Mouse (Mus musculus): ENCODE measurements around the gene Igsf9. TPM values are rescaled to one million over a fixed set of nuclear protein-coding genes. Genes with fewer than 3 reads are reported as not detected.

Gene Igsf9
- polyA plus RNA-seq, 1 experiment from 2014 or later = 1.1 TPM

DNA sequence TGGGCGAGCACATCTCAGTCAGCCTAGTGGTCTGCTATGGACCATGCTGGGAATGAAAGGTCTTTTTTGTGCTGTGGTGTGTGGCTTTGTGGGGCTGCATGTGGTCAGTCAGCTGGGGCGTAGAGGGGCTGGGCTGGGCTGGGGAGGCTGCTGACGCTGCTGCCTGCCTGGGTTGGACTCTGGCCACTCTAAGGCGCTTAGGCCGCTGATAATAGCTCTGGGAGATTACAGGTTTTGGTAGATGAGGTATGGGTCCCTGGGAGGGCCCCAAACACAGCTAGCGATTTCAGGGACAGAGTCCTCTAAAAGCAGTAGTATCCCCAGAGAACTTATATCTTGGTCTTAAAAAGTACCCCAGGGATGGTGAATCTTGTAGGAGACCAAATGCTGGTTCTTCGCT is 7.2 kb downstream of the Igsf9 start:
- WGBS = 84% methylated on average over 7 of the region's 7 CpGs
- H3K4me2 ChIP-seq (replicated peaks; ENCODE audit: low read depth, low read length) = no peak overlapping the region
- H3K9ac ChIP-seq (replicated peaks; ENCODE audit: low read depth) = no peak overlapping the region
- H3K27me3 ChIP-seq (replicated peaks; ENCODE audit: insufficient read depth, low read length) = no peaks in the 10 kb centered on the region
- DNase-seq (ENCODE audit: low spot score) (no peak), ATAC-seq (no peak)
- no peaks in the 10 kb centered on the region for H3K9me3 ChIP-seq (ENCODE audit: low read length)
- no peak for TF ChIP-seq EP300 (IDR thresholded peaks at IDR 0.05)
- TF ChIP-seq CTCF (IDR thresholded peaks at IDR 0.05) = no peak
- no peaks in the 10 kb centered on the region for H3K4me1 ChIP-seq (ENCODE audit: insufficient read depth, low read depth, low read length)
- no peaks in the 10 kb centered on the region for H3K36me3 ChIP-seq (ENCODE audit: insufficient read depth, low read length)
- no peak overlapping the region for H3K4me3 ChIP-seq (ENCODE audit: low read depth, low read length)
- no peak overlapping the region for H3K27ac ChIP-seq (ENCODE audit: low read length)

- H3K36me3 ChIP-seq (ENCODE audit: insufficient read depth, low read length) = no peaks in the 10 kb centered on the region
- H3K27ac ChIP-seq (ENCODE audit: low read length) = no peak overlapping the region
- TF ChIP-seq EP300 (IDR thresholded peaks at IDR 0.05) (no peak), CTCF (IDR thresholded peaks at IDR 0.05) (no peak)
- H3K27me3 ChIP-seq (replicated peaks; ENCODE audit: insufficient read depth, low read length) = no peaks in the 10 kb centered on the region
- 53% methylated on average over 12 of the region's 12 CpGs for WGBS
- DNase-seq (ENCODE audit: low spot score) = no peak
- H3K4me1 ChIP-seq (ENCODE audit: insufficient read depth, low read depth, low read length) = no peaks in the 10 kb centered on the region
- H3K4me3 ChIP-seq (ENCODE audit: low read depth, low read length) = no peak overlapping the region
- peak; percentile 48 for ATAC-seq
- no peak overlapping the region for H3K9ac ChIP-seq (replicated peaks; ENCODE audit: low read depth)
- no peaks in the 10 kb centered on the region for H3K9me3 ChIP-seq (ENCODE audit: low read length)
- peak overlapping the region; percentile 53 for H3K4me2 ChIP-seq (replicated peaks; ENCODE audit: low read depth, low read length)
Observed at GRCm38 (mm10) chr1:172489585-172490250, 8.1 kb downstream of the Igsf9 start.

DNA sequence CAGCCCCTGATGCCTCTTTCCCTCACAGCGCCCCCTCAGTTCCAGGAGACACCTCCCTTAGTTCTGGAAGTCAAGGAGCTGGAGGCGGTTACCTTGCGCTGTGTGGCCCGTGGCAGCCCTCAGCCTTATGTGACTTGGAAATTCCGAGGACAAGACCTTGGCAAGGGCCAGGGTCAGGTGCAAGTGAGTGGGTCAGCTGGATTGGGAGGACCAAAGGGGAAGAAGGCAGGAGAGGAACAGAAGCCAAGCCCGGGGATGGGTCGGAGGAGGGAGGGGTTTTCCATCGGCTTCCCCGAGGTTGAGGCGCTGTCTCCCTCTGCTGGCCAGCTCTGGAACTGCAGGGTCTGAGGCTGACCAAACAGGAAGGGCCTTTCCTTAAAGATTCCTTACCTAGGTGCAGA is 8.7 kb downstream of the Igsf9 start:
- WGBS = 6% methylated on average over 10 of the region's 10 CpGs
- TF ChIP-seq CTCF (IDR thresholded peaks at IDR 0.05) (peak; percentile 98), EP300 (IDR thresholded peaks at IDR 0.05) (no peak)
- Histone ChIP-seq H3K4me2 (replicated peaks; ENCODE audit: low read depth, low read length) (peak overlapping the region; percentile 53), H3K4me1 (ENCODE audit: insufficient read depth, low read depth, low read length) (no peaks in the 10 kb centered on the region), H3K9me3 (ENCODE audit: low read length) (no peaks in the 10 kb centered on the region), H3K36me3 (ENCODE audit: insufficient read depth, low read length) (no peaks in the 10 kb centered on the region), H3K27ac (ENCODE audit: low read length) (no peak overlapping the region), H3K9ac (replicated peaks; ENCODE audit: low read depth) (no peak overlapping the region), H3K4me3 (ENCODE audit: low read depth, low read length) (peak overlapping the region; percentile 19; the same call in 1 of the 2 replicates), H3K27me3 (replicated peaks; ENCODE audit: insufficient read depth, low read length) (no peaks in the 10 kb centered on the region)
- peak; percentile 82 for DNase-seq (ENCODE audit: low spot score)
- peak; percentile 76 for ATAC-seq

GRCm38 (mm10) chr1:172492047-172492446 is 10.5 kb downstream of the Igsf9 start:
- Histone ChIP-seq H3K9me3 (ENCODE audit: low read length) (no peaks in the 10 kb centered on the region), H3K4me2 (replicated peaks; ENCODE audit: low read depth, low read length) (no peak overlapping the region), H3K27me3 (replicated peaks; ENCODE audit: insufficient read depth, low read length) (no peaks in the 10 kb centered on the region), H3K9ac (replicated peaks; ENCODE audit: low read depth) (no peak overlapping the region), H3K4me3 (ENCODE audit: low read depth, low read length) (no peak overlapping the region), H3K36me3 (ENCODE audit: insufficient read depth, low read length) (no peaks in the 10 kb centered on the region), H3K27ac (ENCODE audit: low read length) (no peak overlapping the region), H3K4me1 (ENCODE audit: insufficient read depth, low read depth, low read length) (no peaks in the 10 kb centered on the region)
- whole genome bisulfite sequencing = 92% methylated on average over 8 of the region's 8 CpGs
- ATAC-seq (no peak), DNase-seq (ENCODE audit: low spot score) (no peak)
- TF ChIP-seq EP300 (IDR thresholded peaks at IDR 0.05) (no peak), CTCF (IDR thresholded peaks at IDR 0.05) (no peak)

DNA sequence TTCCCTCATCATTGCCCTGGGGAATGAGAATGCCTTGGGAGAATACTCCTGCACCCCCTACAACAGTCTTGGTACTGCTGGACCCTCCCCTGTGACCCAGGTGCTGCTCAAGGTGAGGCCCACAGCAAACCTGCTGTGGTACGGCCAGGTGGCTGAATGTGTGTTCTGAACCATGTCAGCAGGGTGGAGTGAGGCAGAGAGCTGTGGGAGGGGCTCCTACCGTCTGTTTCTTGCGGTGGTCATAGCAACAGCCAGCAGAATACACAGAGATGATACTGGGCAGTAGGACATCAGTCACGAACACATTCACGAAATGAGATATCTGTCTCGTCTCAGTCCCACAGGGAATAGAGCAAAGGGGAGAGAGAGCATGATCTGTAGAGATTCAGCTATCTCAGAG is 11.9 kb downstream of the Igsf9 start:
- WGBS = 43% methylated on average over 6 of the region's 6 CpGs
- TF ChIP-seq CTCF (IDR thresholded peaks at IDR 0.05) (no peak), EP300 (IDR thresholded peaks at IDR 0.05) (no peak)

DNA sequence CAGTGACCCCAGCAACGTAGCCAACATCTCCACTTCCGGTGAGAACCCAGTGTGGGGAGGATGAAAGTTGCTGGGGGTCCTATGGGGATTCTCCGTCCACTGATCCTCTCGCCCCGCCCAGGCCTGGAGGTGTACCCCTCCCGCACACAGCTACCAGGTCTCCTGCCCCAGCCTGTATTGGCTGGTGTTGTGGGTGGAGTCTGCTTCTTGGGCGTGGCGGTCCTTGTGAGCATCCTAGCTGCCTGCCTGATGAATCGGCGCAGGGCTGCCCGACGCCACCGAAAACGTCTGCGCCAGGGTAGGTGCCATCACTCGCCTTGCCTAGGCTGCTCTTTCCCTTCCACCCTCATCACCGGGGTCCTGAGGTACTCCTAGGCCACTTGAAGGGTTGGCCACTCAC is 14.4 kb downstream of the Igsf9 start:
- Histone ChIP-seq H3K4me1 (ENCODE audit: insufficient read depth, low read depth, low read length) (no peaks in the 10 kb centered on the region), H3K36me3 (ENCODE audit: insufficient read depth, low read length) (no peaks in the 10 kb centered on the region), H3K9ac (replicated peaks; ENCODE audit: low read depth) (no peak overlapping the region), H3K9me3 (ENCODE audit: low read length) (no peaks in the 10 kb centered on the region), H3K4me2 (replicated peaks; ENCODE audit: low read depth, low read length) (no peak overlapping the region), H3K27ac (ENCODE audit: low read length) (no peak overlapping the region), H3K4me3 (ENCODE audit: low read depth, low read length) (no peak overlapping the region), H3K27me3 (replicated peaks; ENCODE audit: insufficient read depth, low read length) (no peaks in the 10 kb centered on the region)
- 85% methylated on average over 17 of the region's 17 CpGs for WGBS
- ATAC-seq (no peak), DNase-seq (ENCODE audit: low spot score) (no peak)
- TF ChIP-seq CTCF (IDR thresholded peaks at IDR 0.05) (no peak), EP300 (IDR thresholded peaks at IDR 0.05) (no peak)

More for the DNA sequence above, 11.9 kb downstream of the Igsf9 start:
- Histone ChIP-seq H3K9me3 (ENCODE audit: low read length) (no peaks in the 10 kb centered on the region), H3K4me1 (ENCODE audit: insufficient read depth, low read depth, low read length) (no peaks in the 10 kb centered on the region), H3K4me2 (replicated peaks; ENCODE audit: low read depth, low read length) (no peak overlapping the region), H3K27ac (ENCODE audit: low read length) (no peak overlapping the region), H3K4me3 (ENCODE audit: low read depth, low read length) (no peak overlapping the region), H3K27me3 (replicated peaks; ENCODE audit: insufficient read depth, low read length) (no peaks in the 10 kb centered on the region), H3K36me3 (ENCODE audit: insufficient read depth, low read length) (no peaks in the 10 kb centered on the region), H3K9ac (replicated peaks; ENCODE audit: low read depth) (no peak overlapping the region)
- ATAC-seq (no peak), DNase-seq (ENCODE audit: low spot score) (no peak)
